Mouse (Mus musculus) CH12.LX (cell line): ENCODE results near the gene Kcnd1. TPM values are rescaled to one million over a fixed set of nuclear protein-coding genes. Genes with fewer than 3 reads are reported as not detected.

ENCODE experiments used
- DNase-seq: peaks from one replicate; pipeline ENCODE4 v3.0.0-alpha.2; 2013; ENCODE audit errors: extremely low read depth
- H3K27ac ChIP-seq: 2 replicates; pipeline ENCODE4 v1.5.1; 2012; ENCODE audit warnings: low read depth, mild to moderate bottlenecking, control low read depth, moderate library complexity; ENCODE audit not compliant: insufficient read depth
- H3K27me3 ChIP-seq: replicated peaks from 2 replicates; pipeline ENCODE3; 2012; ENCODE audit warnings: inconsistent platforms
- H3K36me3 ChIP-seq, 2 experiments: replicated peaks in 1 of 2; 2 replicates each; pipeline versions ENCODE3 to v1.6.1; 2012; ENCODE audit warnings: inconsistent platforms in 1 of 2, low read length in 1 of 2, mild to moderate bottlenecking in 1 of 2, mixed read lengths in 1 of 2, moderate library complexity in 1 of 2; ENCODE audit not compliant: control insufficient read depth in 1 of 2, insufficient read depth in 1 of 2
- H3K4me1 ChIP-seq, 2 experiments: 2 replicates each; pipeline ENCODE4 v1.6.1; 2012; ENCODE audit warnings: inconsistent platforms in 1 of 2, moderate library complexity in 1 of 2; ENCODE audit not compliant: insufficient read depth in 2 of 2, control insufficient read depth in 1 of 2
- H3K4me2 ChIP-seq: 2 replicates; pipeline ENCODE4 v1.6.1; 2012; ENCODE audit warnings: low read depth, mild to moderate bottlenecking, control low read depth; ENCODE audit not compliant: poor library complexity, insufficient read depth, severe bottlenecking
- H3K4me3 ChIP-seq, 3 experiments: fragments of 150-350 bp in 1 of 3; sonication (generic) in 1 of 3; replicated peaks in 1 of 3; 2 replicates each; pipeline versions ENCODE3 to v1.5.1; 2011 to 2012; ENCODE audit warnings: low read depth in 2 of 3, low read length in 2 of 3, mild to moderate bottlenecking in 2 of 3, moderate library complexity in 2 of 3, control low read depth in 1 of 3, improper control_type of control experiment in 1 of 3, inconsistent platforms in 1 of 3, mixed read lengths in 1 of 3; ENCODE audit not compliant: poor library complexity in 1 of 3
- H3K79me2 ChIP-seq: replicated peaks from 2 replicates; pipeline ENCODE4 v1.6.1; 2012; ENCODE audit warnings: mild to moderate bottlenecking, moderate library complexity; ENCODE audit not compliant: control insufficient read depth, poor library complexity, insufficient read depth, severe bottlenecking; ENCODE audit errors: extremely low read depth
- H3K9ac ChIP-seq: 2 replicates; pipeline ENCODE4 v1.6.1; 2012; ENCODE audit warnings: low read depth, mild to moderate bottlenecking, control low read depth, moderate library complexity; ENCODE audit not compliant: insufficient read depth
- H3K9me3 ChIP-seq: replicated peaks from 2 replicates; pipeline ENCODE3; 2012; ENCODE audit warnings: low read length, inconsistent platforms, mixed read lengths
- BHLHE40 ChIP-seq: IDR thresholded peaks from 2 replicates; pipeline ENCODE4 v1.6.1; 2011; ENCODE audit warnings: mild to moderate bottlenecking, low read depth, low read length, improper control_type of control experiment
- CHD1 ChIP-seq: IDR thresholded peaks from 2 replicates; pipeline ENCODE4 v1.6.1; 2012; ENCODE audit warnings: low read depth, low read length, improper control_type of control experiment, inconsistent platforms
- CHD2 ChIP-seq: IDR thresholded peaks from 2 replicates; pipeline ENCODE4 v1.6.1; 2011; ENCODE audit warnings: low read length, improper control_type of control experiment
- CTCF ChIP-seq, 2 experiments: IDR thresholded peaks in 1 of 2; conservative IDR thresholded peaks in 1 of 2; 2 replicates each; pipeline ENCODE4 v1.5.1; 2011 to 2012; ENCODE audit warnings: low read depth in 2 of 2, low read length in 2 of 2, improper control_type of control experiment in 1 of 2, inconsistent platforms in 1 of 2, mild to moderate bottlenecking in 1 of 2, moderate library complexity in 1 of 2
- E2F4 ChIP-seq: IDR thresholded peaks from 2 replicates; pipeline ENCODE4 v1.6.1; 2011; ENCODE audit warnings: low read depth, low read length, improper control_type of control experiment; ENCODE audit not compliant: insufficient replicate concordance
- ELF1 ChIP-seq: IDR thresholded peaks from 2 replicates; pipeline ENCODE4 v1.6.1; 2014; ENCODE audit warnings: low read depth, mild to moderate bottlenecking, inconsistent platforms, low read length, improper control_type of control experiment
- EP300 ChIP-seq: IDR thresholded peaks from 2 replicates; pipeline ENCODE4 v1.6.1; 2011; ENCODE audit warnings: low read length, improper control_type of control experiment
- ETS1 ChIP-seq: conservative IDR thresholded peaks from 2 replicates; pipeline ENCODE4 v1.6.1; 2012; ENCODE audit warnings: low read depth, mild to moderate bottlenecking, inconsistent platforms, low read length, improper control_type of control experiment, moderate library complexity
- GABPA ChIP-seq: IDR thresholded peaks from 2 replicates; pipeline ENCODE4 v1.6.1; 2012; ENCODE audit warnings: low read depth, low read length, improper control_type of control experiment, inconsistent platforms; ENCODE audit not compliant: insufficient replicate concordance
- HCFC1 ChIP-seq: IDR thresholded peaks from 2 replicates; pipeline ENCODE4 v1.6.1; 2012; ENCODE audit warnings: low read depth, mild to moderate bottlenecking, inconsistent platforms, low read length, improper control_type of control experiment
- IRF4 ChIP-seq: IDR thresholded peaks from 2 replicates; pipeline ENCODE4 v1.6.1; 2014; ENCODE audit warnings: low read depth, mild to moderate bottlenecking, inconsistent platforms, low read length, improper control_type of control experiment
- JUN ChIP-seq: IDR thresholded peaks from 2 replicates; pipeline ENCODE4 v1.6.1; 2011; ENCODE audit warnings: low read depth, mild to moderate bottlenecking, low read length, improper control_type of control experiment, moderate library complexity; ENCODE audit not compliant: insufficient read depth
- JUND ChIP-seq: conservative IDR thresholded peaks from 2 replicates; pipeline ENCODE4 v1.6.1; 2011; ENCODE audit warnings: low read depth, low read length, improper control_type of control experiment
- MAFK ChIP-seq: IDR thresholded peaks from 2 replicates; pipeline ENCODE4 v1.6.1; 2011; ENCODE audit warnings: low read length, improper control_type of control experiment; ENCODE audit not compliant: insufficient replicate concordance
- MAX ChIP-seq: IDR thresholded peaks from 2 replicates; pipeline ENCODE4 v1.6.1; 2011; ENCODE audit warnings: low read length, improper control_type of control experiment
- MAZ ChIP-seq: IDR thresholded peaks from 2 replicates; pipeline ENCODE4 v1.6.1; 2012; ENCODE audit warnings: low read depth, mild to moderate bottlenecking, inconsistent platforms, low read length, improper control_type of control experiment, moderate library complexity
- MEF2A ChIP-seq: IDR thresholded peaks from 2 replicates; pipeline ENCODE4 v1.6.1; 2014; ENCODE audit warnings: low read depth, mild to moderate bottlenecking, inconsistent platforms, low read length, improper control_type of control experiment, borderline replicate concordance
- MYC ChIP-seq: IDR thresholded peaks from 2 replicates; pipeline ENCODE4 v1.6.1; 2011; ENCODE audit warnings: low read depth, mild to moderate bottlenecking, improper control_type of control experiment, low read length
- NELFE ChIP-seq: IDR thresholded peaks from 2 replicates; pipeline ENCODE4 v1.6.1; 2011; ENCODE audit warnings: low read depth, low read length, improper control_type of control experiment
- NRF1 ChIP-seq: IDR thresholded peaks from 2 replicates; pipeline ENCODE4 v1.6.1; 2014; ENCODE audit warnings: low read depth, mild to moderate bottlenecking, inconsistent platforms, low read length, improper control_type of control experiment, moderate library complexity
- PAX5 ChIP-seq: IDR thresholded peaks from 2 replicates; pipeline ENCODE4 v1.6.1; 2012; ENCODE audit warnings: low read length, inconsistent platforms, mixed read lengths
- POLR2A ChIP-seq: IDR thresholded peaks from 2 replicates; pipeline ENCODE4 v1.6.1; 2011; ENCODE audit warnings: low read depth, mild to moderate bottlenecking, improper control_type of control experiment, low read length
- RAD21 ChIP-seq: IDR thresholded peaks from 2 replicates; pipeline ENCODE4 v1.6.1; 2011; ENCODE audit warnings: low read depth, mild to moderate bottlenecking, low read length, improper control_type of control experiment, moderate library complexity
- RCOR1 ChIP-seq: conservative IDR thresholded peaks from 2 replicates; pipeline ENCODE4 v1.6.1; 2012; ENCODE audit warnings: low read depth, mild to moderate bottlenecking, inconsistent platforms, low read length, improper control_type of control experiment
- SIN3A ChIP-seq: IDR thresholded peaks from 2 replicates; pipeline ENCODE4 v1.6.1; 2012; ENCODE audit warnings: low read length, improper control_type of control experiment, inconsistent platforms
- TCF12 ChIP-seq: IDR thresholded peaks from 2 replicates; pipeline ENCODE4 v1.6.1; 2014; ENCODE audit warnings: low read depth, mild to moderate bottlenecking, inconsistent platforms, low read length, improper control_type of control experiment
- USF2 ChIP-seq: conservative IDR thresholded peaks from 2 replicates; pipeline ENCODE4 v1.6.1; 2011; ENCODE audit warnings: low read depth, low read length, improper control_type of control experiment
- ZKSCAN1 ChIP-seq: IDR thresholded peaks from 2 replicates; pipeline ENCODE4 v1.6.1; 2012; ENCODE audit warnings: low read depth, inconsistent platforms, low read length, improper control_type of control experiment, borderline replicate concordance
- ZNF384 ChIP-seq: IDR thresholded peaks from 2 replicates; pipeline ENCODE4 v1.6.1; 2012; ENCODE audit warnings: low read depth, low read length, improper control_type of control experiment, inconsistent platforms
- dilution Hi-C: fragments of 300-500 bp; cut with MboI; formaldehyde crosslinking; loops from 2 replicates; pipeline ENCODE4 v1.14.3; 2020; ENCODE audit warnings: low sequenced_read_pairs; ENCODE audit not compliant: extremely low pct_unique_long_range_greater_than_20kb, extremely low pct_ligation_motif_present
- in situ Hi-C: fragments of 300-500 bp; cut with MboI; formaldehyde crosslinking; loops from 3 replicates; pipeline ENCODE4 v1.14.3; 2019; ENCODE audit warnings: low sequenced_read_pairs, low pct_ligation_motif_present, low pct_unique_long_range_greater_than_20kb, mixed read lengths
- polyA plus RNA-seq: library from polyadenylated mRNA; unstranded; fragments of >175 nt; gene quantifications from 2 replicates; pipeline ENCODE4 v1.2.1, GENCODE M21; 2012; ENCODE audit warnings: low read depth; ENCODE audit not compliant: insufficient read length
- total RNA-seq, 2 experiments: library from RNA; depleted of rRNA; stranded (reverse); fragments of 300-350 nt in 1 of 2; fragments of >200 nt in 1 of 2; gene quantifications; 2 replicates each; pipeline ENCODE4 v1.2.3; 2012 to 2014

The Kcnd1 gene
- total and polyA plus RNA-seq, 3 experiments, result 0.51 to 3.4 (median 0.63) TPM

GRCm38 (mm10) chrX:7868506-7868905, 46.4 kb downstream of the Kcnd1 start:
- Histone ChIP-seq H3K27me3 (no peaks in the 10 kb centered on the region), H3K27ac (peak overlapping the region; percentile 98), H3K4me2 (peak overlapping the region; percentile 78; the same call in 1 of the 2 replicates), H3K4me1 (peaks cover 6 to 48% of the 10 kb centered on the region in 2 experiments; a peak in 3 of 4 replicates), H3K79me2 (peaks cover 17% of the 10 kb centered on the region), H3K4me3 (peak overlapping the region in 2 of 3 experiments; percentile 35 to 43), H3K9me3 (no peaks in the 10 kb centered on the region), H3K36me3 (peaks cover 27 to 34% of the 10 kb centered on the region in 2 experiments), H3K9ac (peak overlapping the region; percentile 60; the same call in 1 of the 2 replicates)
- in situ Hi-C loops (no loop called here), dilution Hi-C loops (no loop called here)
- DNase-seq, result no peak
- TF ChIP-seq CTCF (conservative IDR thresholded peaks at IDR 0.05 in 1 of 2, IDR thresholded peaks at IDR 0.05 in 1 of 2; ENCODE audit: low read depth in 2 of 2, low read length in 2 of 2) (no peak), GABPA (no peak), NRF1 (no peak), TCF12 (peak; percentile 39; the same call in 1 of the 2 replicates), PAX5 (no peak), ETS1 (peak; percentile 42; the same call in 1 of the 2 replicates), JUND (no peak), MAZ (0 out of 2 replicates have a peak, but pooled peaks have one; percentile 65), MAX (no peak), SIN3A (0 out of 2 replicates have a peak, but pooled peaks have one; percentile 17), ELF1 (no peak), MAFK (no peak), ZNF384 (no peak), EP300 (peak; percentile 41; the same call in 1 of the 2 replicates), POLR2A (no peak), IRF4 (peak; percentile 87), RAD21 (no peak), CHD1 (no peak; the same call in 1 of the 2 replicates), USF2 (no peak), MEF2A (0 out of 2 replicates have a peak, but pooled peaks have one; percentile 18), BHLHE40 (peak; percentile 26; the same call in 1 of the 2 replicates), E2F4 (no peak), NELFE (no peak), JUN (no peak), MYC (no peak), RCOR1 (peak; percentile 64; the same call in 1 of the 2 replicates), ZKSCAN1 (no peak), CHD2 (peak; percentile 83), HCFC1 (no peak)
